Mouse (Mus musculus): ENCODE measurements around the gene Efhd2. TPM values are rescaled to one million over a fixed set of nuclear protein-coding genes. Genes with fewer than 3 reads are reported as not detected.

The Efhd2 gene
- polyA plus RNA-seq, 1 experiment: 16.3 TPM

GRCm38 (mm10) chr4:141898905-141899304 is 24.2 kb upstream of the Efhd2 start:
- Histone ChIP-seq H3K27ac (ENCODE audit: insufficient read depth, low read length) (no peak overlapping the region), H3K27me3 (ENCODE audit: control insufficient read depth, insufficient read depth, low read length, poor library complexity, severe bottlenecking) (no peaks in the 10 kb centered on the region), H3K9me3 (replicated peaks; ENCODE audit: control insufficient read depth, insufficient read depth, low read length, poor library complexity, severe bottlenecking) (no peaks in the 10 kb centered on the region), H3K4me1 (ENCODE audit: control insufficient read depth, insufficient read depth, low read length) (no peaks in the 10 kb centered on the region), H3K4me3 (ENCODE audit: low read depth, low read length) (no peak overlapping the region), H3K36me3 (ENCODE audit: control insufficient read depth, insufficient read depth, low read length, poor library complexity, severe bottlenecking) (no peaks in the 10 kb centered on the region), H3K9ac (ENCODE audit: low read depth, poor library complexity, severe bottlenecking) (no peak overlapping the region)
- no peak for TF ChIP-seq CTCF (IDR thresholded peaks at IDR 0.05; ENCODE audit: low read depth, low read length)
- TF ChIP-seq EP300 (IDR thresholded peaks at IDR 0.05; ENCODE audit: insufficient read depth, low read depth, low read length): no peak
- no peak for TF ChIP-seq POLR2A (IDR thresholded peaks at IDR 0.05; ENCODE audit: insufficient read depth, low read length)

DNA sequence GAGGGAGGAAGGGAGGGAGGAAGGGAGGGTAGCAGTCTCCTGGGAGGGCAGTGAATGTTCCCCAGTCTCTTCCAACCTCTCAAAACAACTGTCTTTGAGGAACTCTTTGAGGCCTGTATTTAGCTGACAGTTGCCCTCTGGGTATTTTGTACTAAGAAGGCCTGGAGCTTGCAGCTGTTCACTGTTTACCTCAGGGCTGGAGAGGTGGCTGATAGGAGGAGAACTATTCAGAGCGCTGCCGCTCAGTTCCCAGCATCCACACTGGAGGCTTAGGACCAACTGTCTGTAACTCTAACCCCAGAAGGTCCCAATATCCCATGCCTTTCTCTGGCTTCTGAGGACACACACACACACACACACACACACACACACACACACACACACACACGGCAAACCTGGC is 23.1 kb upstream of the Efhd2 start:
- Histone ChIP-seq H3K4me3 (ENCODE audit: low read depth, low read length) (no peak overlapping the region), H3K27me3 (ENCODE audit: control insufficient read depth, insufficient read depth, low read length, poor library complexity, severe bottlenecking) (no peaks in the 10 kb centered on the region), H3K4me1 (ENCODE audit: control insufficient read depth, insufficient read depth, low read length) (no peaks in the 10 kb centered on the region), H3K27ac (ENCODE audit: insufficient read depth, low read length) (no peak overlapping the region), H3K36me3 (ENCODE audit: control insufficient read depth, insufficient read depth, low read length, poor library complexity, severe bottlenecking) (no peaks in the 10 kb centered on the region), H3K9me3 (replicated peaks; ENCODE audit: control insufficient read depth, insufficient read depth, low read length, poor library complexity, severe bottlenecking) (no peaks in the 10 kb centered on the region), H3K9ac (ENCODE audit: low read depth, poor library complexity, severe bottlenecking) (no peak overlapping the region)
- TF ChIP-seq CTCF (IDR thresholded peaks at IDR 0.05; ENCODE audit: low read depth, low read length): no peak
- no peak for TF ChIP-seq EP300 (IDR thresholded peaks at IDR 0.05; ENCODE audit: insufficient read depth, low read depth, low read length)
- no peak for TF ChIP-seq POLR2A (IDR thresholded peaks at IDR 0.05; ENCODE audit: insufficient read depth, low read length)

DNA sequence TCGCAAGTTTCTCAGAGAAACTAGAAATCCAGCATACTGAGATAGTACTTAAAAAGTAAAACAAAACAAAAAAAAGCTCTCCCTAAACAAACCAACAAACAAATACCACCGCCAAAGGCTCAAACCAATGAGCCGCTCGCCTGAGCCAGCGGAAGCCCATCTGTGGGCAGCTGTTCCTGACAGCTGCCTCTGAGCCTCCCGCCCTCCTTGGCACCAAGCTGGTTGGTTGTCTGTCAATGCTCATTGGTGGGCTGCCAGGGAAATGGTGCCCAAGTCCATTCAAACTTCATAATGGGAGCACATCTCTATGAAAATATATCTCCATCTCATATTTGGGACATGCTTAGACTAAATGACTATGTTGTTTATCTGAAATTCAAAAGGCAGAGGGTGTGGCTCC is 22.5 kb upstream of the Efhd2 start:
- TF ChIP-seq EP300 (IDR thresholded peaks at IDR 0.05; ENCODE audit: insufficient read depth, low read depth, low read length) (no peak), POLR2A (IDR thresholded peaks at IDR 0.05; ENCODE audit: insufficient read depth, low read length) (no peak), CTCF (IDR thresholded peaks at IDR 0.05; ENCODE audit: low read depth, low read length) (no peak)
- Histone ChIP-seq H3K9me3 (replicated peaks; ENCODE audit: control insufficient read depth, insufficient read depth, low read length, poor library complexity, severe bottlenecking) (no peaks in the 10 kb centered on the region), H3K36me3 (ENCODE audit: control insufficient read depth, insufficient read depth, low read length, poor library complexity, severe bottlenecking) (no peaks in the 10 kb centered on the region), H3K4me3 (ENCODE audit: low read depth, low read length) (no peak overlapping the region), H3K27me3 (ENCODE audit: control insufficient read depth, insufficient read depth, low read length, poor library complexity, severe bottlenecking) (no peaks in the 10 kb centered on the region), H3K27ac (ENCODE audit: insufficient read depth, low read length) (no peak overlapping the region), H3K4me1 (ENCODE audit: control insufficient read depth, insufficient read depth, low read length) (no peaks in the 10 kb centered on the region), H3K9ac (ENCODE audit: low read depth, poor library complexity, severe bottlenecking) (no peak overlapping the region)

GRCm38 (mm10) chr4:141895772-141896171 is 21.1 kb upstream of the Efhd2 start:
- Histone ChIP-seq H3K27ac (ENCODE audit: insufficient read depth, low read length) (no peak overlapping the region), H3K4me3 (ENCODE audit: low read depth, low read length) (no peak overlapping the region), H3K27me3 (ENCODE audit: control insufficient read depth, insufficient read depth, low read length, poor library complexity, severe bottlenecking) (no peaks in the 10 kb centered on the region), H3K9me3 (replicated peaks; ENCODE audit: control insufficient read depth, insufficient read depth, low read length, poor library complexity, severe bottlenecking) (no peaks in the 10 kb centered on the region), H3K4me1 (ENCODE audit: control insufficient read depth, insufficient read depth, low read length) (no peaks in the 10 kb centered on the region), H3K9ac (ENCODE audit: low read depth, poor library complexity, severe bottlenecking) (no peak overlapping the region), H3K36me3 (ENCODE audit: control insufficient read depth, insufficient read depth, low read length, poor library complexity, severe bottlenecking) (no peaks in the 10 kb centered on the region)
- TF ChIP-seq CTCF (IDR thresholded peaks at IDR 0.05; ENCODE audit: low read depth, low read length): no peak

DNA sequence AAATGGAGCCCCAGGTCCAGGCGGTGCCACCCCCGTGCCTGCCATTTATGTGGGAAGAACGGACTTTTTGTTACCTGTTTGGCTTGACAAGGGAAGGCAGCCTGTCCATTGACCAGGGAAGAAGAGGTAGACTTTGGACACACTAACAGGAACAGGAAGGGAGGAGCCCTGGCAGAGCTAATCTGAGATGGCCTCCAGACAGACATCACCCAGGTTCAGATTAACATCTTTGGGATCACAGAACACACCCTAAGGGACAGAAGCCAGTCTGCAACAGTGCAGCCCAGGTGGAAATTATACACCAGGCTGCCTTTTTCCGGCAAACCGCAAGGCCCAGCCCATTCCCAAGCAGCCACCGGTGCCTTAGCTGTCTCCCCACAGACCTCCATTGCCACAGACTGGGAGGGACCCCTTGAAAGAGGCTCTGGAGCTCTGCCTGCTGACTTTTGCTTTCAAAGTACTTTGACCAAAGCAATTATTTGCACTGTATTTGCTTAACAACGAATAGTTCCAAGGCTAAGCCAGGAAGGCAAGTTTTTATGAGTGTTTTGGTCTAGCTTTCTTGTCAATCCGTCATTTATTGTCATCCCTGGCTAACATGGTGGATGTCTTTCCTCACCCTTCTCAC is 18.6 kb upstream of the Efhd2 start:
- Histone ChIP-seq H3K36me3 (ENCODE audit: control insufficient read depth, insufficient read depth, low read length, poor library complexity, severe bottlenecking) (no peaks in the 10 kb centered on the region), H3K4me1 (ENCODE audit: control insufficient read depth, insufficient read depth, low read length) (no peaks in the 10 kb centered on the region), H3K9ac (ENCODE audit: low read depth, poor library complexity, severe bottlenecking) (no peak overlapping the region), H3K4me3 (ENCODE audit: low read depth, low read length) (no peak overlapping the region), H3K9me3 (replicated peaks; ENCODE audit: control insufficient read depth, insufficient read depth, low read length, poor library complexity, severe bottlenecking) (no peaks in the 10 kb centered on the region), H3K27me3 (ENCODE audit: control insufficient read depth, insufficient read depth, low read length, poor library complexity, severe bottlenecking) (no peaks in the 10 kb centered on the region), H3K27ac (ENCODE audit: insufficient read depth, low read length) (no peak overlapping the region)
- TF ChIP-seq EP300 (IDR thresholded peaks at IDR 0.05; ENCODE audit: insufficient read depth, low read depth, low read length) (no peak), CTCF (IDR thresholded peaks at IDR 0.05; ENCODE audit: low read depth, low read length) (no peak), POLR2A (IDR thresholded peaks at IDR 0.05; ENCODE audit: insufficient read depth, low read length) (no peak)

GRCm38 (mm10) chr4:141886385-141886968 is 11.8 kb upstream of the Efhd2 start:
- no peaks in the 10 kb centered on the region for H3K27me3 ChIP-seq (ENCODE audit: control insufficient read depth, insufficient read depth, low read length, poor library complexity, severe bottlenecking)
- H3K4me1 ChIP-seq (ENCODE audit: control insufficient read depth, insufficient read depth, low read length): peaks cover 2% of the 10 kb centered on the region
- H3K4me3 ChIP-seq (ENCODE audit: low read depth, low read length): no peak overlapping the region
- H3K36me3 ChIP-seq (ENCODE audit: control insufficient read depth, insufficient read depth, low read length, poor library complexity, severe bottlenecking): no peaks in the 10 kb centered on the region
- TF ChIP-seq POLR2A (IDR thresholded peaks at IDR 0.05; ENCODE audit: insufficient read depth, low read length) (no peak), EP300 (IDR thresholded peaks at IDR 0.05; ENCODE audit: insufficient read depth, low read depth, low read length) (no peak), CTCF (IDR thresholded peaks at IDR 0.05; ENCODE audit: low read depth, low read length) (no peak)
- H3K27ac ChIP-seq (ENCODE audit: insufficient read depth, low read length): no peak overlapping the region
- H3K9ac ChIP-seq (ENCODE audit: low read depth, poor library complexity, severe bottlenecking): no peak overlapping the region
- H3K9me3 ChIP-seq (replicated peaks; ENCODE audit: control insufficient read depth, insufficient read depth, low read length, poor library complexity, severe bottlenecking): no peaks in the 10 kb centered on the region

All from ES-Bruce4 (cell line).